Mouse (Mus musculus): ENCODE measurements at regions not wholly inside any gene's neighbourhood (a gene's known extent, or its start where the extent isn't known, plus 50 kb on each side); places are given as distances from the start of the nearest gene placed in this dataset.

- TF ChIP-seq CTCF (IDR thresholded peaks at IDR 0.05; ENCODE audit: low read depth) (no peak), EP300 (optimal IDR thresholded peaks at IDR 0.05) (no peak)
These were observed 292.9 kb downstream of the Hlx start for GRCm38 (mm10) chr1:184439506-184439905.
